Mouse (Mus musculus) intestine, embryonic 16.5 days (tissue): ENCODE measurements around the gene Fam83f. TPM values are rescaled to one million over a fixed set of nuclear protein-coding genes. Genes with fewer than 3 reads are reported as not detected.
A peak's percentile ranks its signal among the peaks of the same experiment; 100 is the strongest.

Experiments used
- ATAC-seq: fragments of 200-750 bp; cut with Nextera tagmentation; 2 replicates; pipeline ENCODE4 v1.8.0; 2017; ENCODE audit warnings: moderate TSS enrichment, moderate library complexity
- H3K27ac ChIP-seq: fragments of 300-500 bp; sonication (generic); 2 replicates; pipeline ENCODE4 v1.5.1; 2014; ENCODE audit warnings: mild to moderate bottlenecking, low read length
- H3K27me3 ChIP-seq: fragments of 300-500 bp; sonication (generic); replicated peaks from 2 replicates; pipeline ENCODE4 v1.6.1; 2014; ENCODE audit warnings: low read length, control low read depth, mixed read lengths; ENCODE audit not compliant: control insufficient read depth, insufficient read depth
- H3K36me3 ChIP-seq: fragments of 300-500 bp; sonication (generic); 2 replicates; pipeline ENCODE4 v1.6.1; 2014; ENCODE audit warnings: low read length, control low read depth; ENCODE audit not compliant: control insufficient read depth, insufficient read depth
- H3K4me1 ChIP-seq: fragments of 300-500 bp; sonication (generic); 2 replicates; pipeline ENCODE4 v1.6.1; 2014; ENCODE audit warnings: low read length, control low read depth, mixed read lengths; ENCODE audit not compliant: control insufficient read depth, insufficient read depth
- H3K4me2 ChIP-seq: fragments of 300-500 bp; sonication (generic); 2 replicates; pipeline ENCODE4 v1.6.1; 2014; ENCODE audit warnings: low read depth, low read length, control low read depth
- H3K4me3 ChIP-seq: fragments of 300-500 bp; sonication (generic); 2 replicates; pipeline ENCODE4 v1.5.1; 2014; ENCODE audit warnings: mild to moderate bottlenecking, low read length
- H3K9ac ChIP-seq: fragments of 300-500 bp; sonication (generic); 2 replicates; pipeline ENCODE4 v1.6.1; 2014; ENCODE audit warnings: low read depth, low read length
- H3K9me3 ChIP-seq: fragments of 300-500 bp; sonication (generic); 2 replicates; pipeline ENCODE4 v1.6.1; 2016; ENCODE audit warnings: low read length, control low read depth; ENCODE audit not compliant: control insufficient read depth
- WGBS: fragments of 180-500 bp; shearing (Covaris S2); extraction: QIAGEN DNeasy Blood & Tissue Kit; methylation state at CpG from one replicate; pipeline ENCODE4 v1.1.7; 2014; 5-methylcytosine and 5-hydroxymethylcytosine counted together
- polyA plus RNA-seq: library from polyadenylated mRNA; unstranded; fragments of >200 nt; fragmentation: Nextera tagmentation; extraction: Ambion mirVana; gene quantifications from 2 replicates; pipeline ENCODE4 v1.2.1, GENCODE M21; 2015

Fam83f gene
- polyA plus RNA-seq, 1 experiment from 2014 or later: 24.9 TPM

GRCm38 (mm10) chr15:80710608-80711363 is 39.1 kb downstream of the Fam83f start, which contains the start of gene Tnrc6b:
TSS of gene Tnrc6b (plus strand) at chr15:80711313.
- Histone ChIP-seq H3K4me1 (peaks cover 22% of the 10 kb centered on the region), H3K27me3 (no peaks in the 10 kb centered on the region), H3K9ac (peak within 1 kb of the TSS; percentile 84), H3K4me2 (peak within 1 kb of the TSS; percentile 89), H3K36me3 (no peaks in the 10 kb centered on the region), H3K27ac (peak within 1 kb of the TSS; percentile 91), H3K4me3 (peak within 1 kb of the TSS; percentile 95), H3K9me3 (no peaks in the 10 kb centered on the region)
- peak; percentile 97 for ATAC-seq
- under 1% methylated on average over 39 of the region's 39 CpGs for WGBS

GRCm38 (mm10) chr15:80711401-80712151 is 39.9 kb downstream of the Fam83f start:
- Histone ChIP-seq H3K27ac (peak overlapping the region; percentile 86), H3K4me2 (peak overlapping the region; percentile 89), H3K27me3 (no peaks in the 10 kb centered on the region), H3K9ac (peak overlapping the region; percentile 84), H3K4me3 (peak overlapping the region; percentile 95), H3K36me3 (no peaks in the 10 kb centered on the region), H3K9me3 (no peaks in the 10 kb centered on the region), H3K4me1 (peaks cover 15% of the 10 kb centered on the region)
- ATAC-seq: peak; percentile 52
- WGBS: under 1% methylated on average over 71 of the region's 106 CpGs

- H3K36me3 ChIP-seq: no peaks in the 10 kb centered on the region
- WGBS: 78% methylated on average over 4 of the region's 4 CpGs
- no peak overlapping the region for H3K27ac ChIP-seq
- peaks cover 6% of the 10 kb centered on the region; the same call in 1 of the 2 replicates for H3K4me1 ChIP-seq
- H3K27me3 ChIP-seq: no peaks in the 10 kb centered on the region
- no peak overlapping the region for H3K9ac ChIP-seq
- no peak overlapping the region for H3K4me3 ChIP-seq
- H3K4me2 ChIP-seq: no peak overlapping the region
- no peaks in the 10 kb centered on the region for H3K9me3 ChIP-seq
- no peak for ATAC-seq
Measured at GRCm38 (mm10) chr15:80714299-80714698, 42.7 kb downstream of the Fam83f start.

- ATAC-seq: no peak
- Histone ChIP-seq H3K27ac (no peak overlapping the region), H3K4me2 (no peak overlapping the region), H3K27me3 (no peaks in the 10 kb centered on the region), H3K36me3 (no peaks in the 10 kb centered on the region), H3K4me3 (no peak overlapping the region), H3K9me3 (no peaks in the 10 kb centered on the region), H3K4me1 (peaks cover 8% of the 10 kb centered on the region; the same call in 1 of the 2 replicates), H3K9ac (no peak overlapping the region)
- 79% methylated on average over 8 of the region's 8 CpGs for WGBS
Measured at GRCm38 (mm10) chr15:80716631-80717135, 45.0 kb downstream of the Fam83f start.

GRCm38 (mm10) chr15:80717431-80717830 is 45.8 kb downstream of the Fam83f start:
- no peaks in the 10 kb centered on the region for H3K9me3 ChIP-seq
- no peak overlapping the region for H3K4me2 ChIP-seq
- H3K27ac ChIP-seq: no peak overlapping the region
- H3K4me1 ChIP-seq: peaks cover 5% of the 10 kb centered on the region; the same call in 1 of the 2 replicates
- no peak overlapping the region for H3K4me3 ChIP-seq
- H3K27me3 ChIP-seq: no peaks in the 10 kb centered on the region
- no peaks in the 10 kb centered on the region for H3K36me3 ChIP-seq
- ATAC-seq: no peak
- WGBS: 47% methylated on average over 1 of the region's 1 CpGs
- H3K9ac ChIP-seq: no peak overlapping the region

GRCm38 (mm10) chr15:80720249-80720648 is 48.6 kb downstream of the Fam83f start:
- peak; percentile 33; the same call in 1 of the 2 replicates for ATAC-seq
- Histone ChIP-seq H3K4me2 (no peak overlapping the region), H3K4me1 (0 out of 2 replicates have a peak, but pooled peaks cover 2% of the 10 kb centered on the region), H3K9me3 (no peaks in the 10 kb centered on the region), H3K9ac (no peak overlapping the region), H3K4me3 (no peak overlapping the region), H3K27ac (no peak overlapping the region), H3K27me3 (no peaks in the 10 kb centered on the region), H3K36me3 (no peaks in the 10 kb centered on the region)
- 43% methylated on average over 5 of the region's 5 CpGs for WGBS

GRCm38 (mm10) chr15:80721861-80722260 is 50.2 kb downstream of the Fam83f start:
- Histone ChIP-seq H3K36me3 (no peaks in the 10 kb centered on the region), H3K27ac (no peak overlapping the region), H3K9ac (no peak overlapping the region), H3K4me1 (0 out of 2 replicates have a peak, but pooled peaks cover 2% of the 10 kb centered on the region), H3K9me3 (no peaks in the 10 kb centered on the region), H3K4me2 (no peak overlapping the region), H3K4me3 (no peak overlapping the region), H3K27me3 (no peaks in the 10 kb centered on the region)
- 76% methylated on average over 6 of the region's 6 CpGs for WGBS
- no peak for ATAC-seq

GRCm38 (mm10) chr15:80722366-80722765 is 50.7 kb downstream of the Fam83f start:
- Histone ChIP-seq H3K27ac (no peak overlapping the region), H3K9me3 (no peaks in the 10 kb centered on the region), H3K4me2 (no peak overlapping the region), H3K36me3 (no peaks in the 10 kb centered on the region), H3K4me1 (0 out of 2 replicates have a peak, but pooled peaks cover 2% of the 10 kb centered on the region), H3K27me3 (no peaks in the 10 kb centered on the region), H3K9ac (no peak overlapping the region), H3K4me3 (no peak overlapping the region)
- no peak for ATAC-seq
- 47% methylated on average over 3 of the region's 3 CpGs for WGBS

- H3K4me3 ChIP-seq: no peak overlapping the region
- no peak for ATAC-seq
- no peaks in the 10 kb centered on the region for H3K36me3 ChIP-seq
- H3K9ac ChIP-seq: no peak overlapping the region
- no peaks in the 10 kb centered on the region for H3K9me3 ChIP-seq
- no peak overlapping the region for H3K27ac ChIP-seq
- H3K4me2 ChIP-seq: no peak overlapping the region
- peaks cover 5% of the 10 kb centered on the region; the same call in 1 of the 2 replicates for H3K4me1 ChIP-seq
- H3K27me3 ChIP-seq: no peaks in the 10 kb centered on the region
- 71% methylated on average over 2 of the region's 2 CpGs for WGBS
Measured at GRCm38 (mm10) chr15:80729477-80729876, 57.8 kb downstream of the Fam83f start.
